Mouse (Mus musculus) heart, embryonic 11.5 days (tissue): ENCODE results near the gene Ptprk. TPM values are rescaled to one million over a fixed set of nuclear protein-coding genes. Genes with fewer than 3 reads are reported as not detected.
A peak's percentile ranks its signal among the peaks of the same experiment; 100 is the strongest.

ENCODE experiments used
- ATAC-seq: fragments of 200-750 bp; cut with Nextera tagmentation; replicated peaks from 2 replicates; pipeline ENCODE4 v1.8.0; 2017; ENCODE audit warnings: moderate library complexity; ENCODE audit not compliant: insufficient number of reproducible peaks, low FRiP score, low TSS enrichment
- H3K27ac ChIP-seq: fragments of 300-500 bp; sonication (generic); 2 replicates; pipeline ENCODE4 v1.5.1; 2014; ENCODE audit warnings: mild to moderate bottlenecking, low read depth, low read length
- H3K27me3 ChIP-seq: fragments of 300-500 bp; sonication (generic); 2 replicates; pipeline ENCODE4 v1.6.1; 2014; ENCODE audit warnings: mild to moderate bottlenecking, low read length, mixed read lengths; ENCODE audit not compliant: control insufficient read depth, insufficient read depth
- H3K36me3 ChIP-seq: fragments of 300-500 bp; sonication (generic); 2 replicates; pipeline ENCODE4 v1.6.1; 2014; ENCODE audit warnings: mild to moderate bottlenecking, low read length, moderate library complexity, mixed read lengths; ENCODE audit not compliant: control insufficient read depth, insufficient read depth
- H3K4me1 ChIP-seq: fragments of 300-500 bp; sonication (generic); 2 replicates; pipeline ENCODE4 v1.6.1; 2014; ENCODE audit warnings: low read length; ENCODE audit not compliant: control insufficient read depth, insufficient read depth
- H3K4me2 ChIP-seq: fragments of 300-500 bp; sonication (generic); 2 replicates; pipeline ENCODE4 v1.6.1; 2014; ENCODE audit warnings: mild to moderate bottlenecking, moderate library complexity
- H3K4me3 ChIP-seq: fragments of 300-500 bp; sonication (generic); 2 replicates; pipeline ENCODE4 v1.5.1; 2014; ENCODE audit warnings: low read depth, low read length
- H3K9ac ChIP-seq: fragments of 300-500 bp; sonication (generic); 2 replicates; pipeline ENCODE4 v1.6.1; 2014; ENCODE audit warnings: mild to moderate bottlenecking, low read depth, low read length, moderate library complexity
- H3K9me3 ChIP-seq: fragments of 300-500 bp; sonication (generic); replicated peaks from 2 replicates; pipeline ENCODE4 v1.6.1; 2016; ENCODE audit warnings: low read length; ENCODE audit not compliant: control insufficient read depth
- WGBS: fragments of 180-500 bp; shearing (Covaris S2); extraction: QIAGEN DNeasy Blood & Tissue Kit; methylation state at CpG from one replicate; pipeline ENCODE4 v1.1.7; 2014; ENCODE audit not compliant: insufficient replicate concordance; 5-methylcytosine and 5-hydroxymethylcytosine counted together
- polyA plus RNA-seq: library from polyadenylated mRNA; unstranded; fragments of >200 nt; fragmentation: Nextera tagmentation; extraction: Ambion mirVana; gene quantifications from 2 replicates; pipeline ENCODE4 v1.2.1, GENCODE M21; 2014

Ptprk gene
- polyA plus RNA-seq, 1 experiment from 2014 or later: 42.1 TPM

GRCm38 (mm10) chr10:28414823-28415222 is 340.2 kb downstream of the Ptprk start:
- Histone ChIP-seq H3K9ac (no peak overlapping the region), H3K27me3 (no peaks in the 10 kb centered on the region), H3K4me1 (no peaks in the 10 kb centered on the region), H3K4me3 (no peak overlapping the region), H3K36me3 (no peaks in the 10 kb centered on the region), H3K27ac (no peak overlapping the region), H3K4me2 (no peak overlapping the region), H3K9me3 (no peaks in the 10 kb centered on the region)
- ATAC-seq: 0 out of 2 replicates have a peak, but pooled peaks have one; percentile 35
- 57% methylated on average over 4 of the region's 4 CpGs for WGBS

DNA sequence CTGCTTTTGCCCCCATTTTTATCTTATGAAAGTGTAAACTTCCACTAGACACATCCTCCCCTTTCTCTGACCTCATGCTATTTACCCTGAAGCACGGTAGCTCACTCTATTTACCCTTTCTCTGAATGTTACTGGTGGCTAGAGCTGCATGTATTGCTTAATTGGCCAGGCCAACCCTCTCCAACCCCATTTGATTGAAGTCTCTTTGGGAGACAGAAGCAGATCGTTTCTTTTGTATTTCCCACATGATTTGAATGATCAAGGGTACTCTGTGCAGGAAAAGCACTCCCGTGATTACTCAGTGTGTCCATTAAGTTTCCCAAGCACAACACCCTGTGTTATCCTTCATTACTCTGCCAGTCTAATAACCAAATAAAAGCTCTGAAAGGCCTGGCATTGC is 348.0 kb downstream of the Ptprk start:
- Histone ChIP-seq H3K36me3 (no peaks in the 10 kb centered on the region), H3K27me3 (no peaks in the 10 kb centered on the region), H3K27ac (no peak overlapping the region), H3K9me3 (no peaks in the 10 kb centered on the region), H3K4me3 (no peak overlapping the region), H3K4me1 (no peaks in the 10 kb centered on the region), H3K9ac (no peak overlapping the region), H3K4me2 (no peak overlapping the region)
- WGBS: 72% methylated on average over 3 of the region's 3 CpGs
- no peak for ATAC-seq

GRCm38 (mm10) chr10:28425371-28425770 is 350.8 kb downstream of the Ptprk start:
- no peak for ATAC-seq
- Histone ChIP-seq H3K36me3 (no peaks in the 10 kb centered on the region), H3K27ac (no peak overlapping the region), H3K9me3 (no peaks in the 10 kb centered on the region), H3K27me3 (no peaks in the 10 kb centered on the region), H3K4me1 (no peaks in the 10 kb centered on the region), H3K9ac (no peak overlapping the region), H3K4me3 (no peak overlapping the region), H3K4me2 (no peak overlapping the region)

- no peak for ATAC-seq
- Histone ChIP-seq H3K4me3 (no peak overlapping the region), H3K4me2 (no peak overlapping the region), H3K9ac (no peak overlapping the region), H3K9me3 (no peaks in the 10 kb centered on the region), H3K27ac (no peak overlapping the region), H3K36me3 (no peaks in the 10 kb centered on the region), H3K27me3 (no peaks in the 10 kb centered on the region), H3K4me1 (no peaks in the 10 kb centered on the region)
- 80% methylated on average over 1 of the region's 1 CpGs for WGBS
These were observed 361.5 kb downstream of the Ptprk start for GRCm38 (mm10) chr10:28436084-28436483.

DNA sequence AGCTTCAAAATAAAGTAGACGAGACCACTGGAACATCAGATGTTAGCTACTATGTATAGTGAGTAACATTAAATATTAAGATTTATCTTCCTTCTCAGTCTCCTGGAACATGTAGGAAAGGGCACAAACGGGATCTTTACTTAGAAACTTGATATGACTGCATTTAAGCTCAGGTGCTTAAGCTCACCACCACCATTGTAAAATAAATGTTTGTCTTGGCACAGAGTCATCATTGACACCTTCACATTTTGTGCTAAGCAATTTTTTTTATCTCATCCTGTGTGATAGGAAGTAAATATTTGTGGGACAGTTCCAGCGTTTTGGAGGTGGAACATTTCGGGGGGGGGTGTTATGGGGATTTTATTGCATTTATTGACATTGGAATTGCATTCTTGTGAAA is 375.2 kb downstream of the Ptprk start:
- H3K9me3 ChIP-seq: no peaks in the 10 kb centered on the region
- 62% methylated on average over 4 of the region's 4 CpGs for WGBS
- H3K27me3 ChIP-seq: no peaks in the 10 kb centered on the region
- H3K4me1 ChIP-seq: no peaks in the 10 kb centered on the region
- H3K9ac ChIP-seq: no peak overlapping the region
- H3K36me3 ChIP-seq: no peaks in the 10 kb centered on the region
- ATAC-seq: no peak
- no peak overlapping the region for H3K4me2 ChIP-seq
- no peak overlapping the region for H3K27ac ChIP-seq
- no peak overlapping the region for H3K4me3 ChIP-seq

GRCm38 (mm10) chr10:28450642-28451041 is 376.0 kb downstream of the Ptprk start:
- Histone ChIP-seq H3K4me2 (no peak overlapping the region), H3K27ac (no peak overlapping the region), H3K4me1 (no peaks in the 10 kb centered on the region), H3K36me3 (no peaks in the 10 kb centered on the region), H3K4me3 (no peak overlapping the region), H3K9ac (no peak overlapping the region), H3K9me3 (no peaks in the 10 kb centered on the region), H3K27me3 (no peaks in the 10 kb centered on the region)
- WGBS: 79% methylated on average over 1 of the region's 1 CpGs
- ATAC-seq: no peak

GRCm38 (mm10) chr10:28458027-28458426 is 383.4 kb downstream of the Ptprk start:
- Histone ChIP-seq H3K27me3 (no peaks in the 10 kb centered on the region), H3K9ac (no peak overlapping the region), H3K36me3 (no peaks in the 10 kb centered on the region), H3K9me3 (no peaks in the 10 kb centered on the region), H3K4me1 (no peaks in the 10 kb centered on the region), H3K4me3 (no peak overlapping the region), H3K4me2 (no peak overlapping the region), H3K27ac (no peak overlapping the region)
- WGBS: 61% methylated on average over 1 of the region's 1 CpGs
- no peak for ATAC-seq

- H3K9ac ChIP-seq: no peak overlapping the region
- H3K4me3 ChIP-seq: no peak overlapping the region
- H3K9me3 ChIP-seq: no peaks in the 10 kb centered on the region
- ATAC-seq: no peak
- no peaks in the 10 kb centered on the region for H3K4me1 ChIP-seq
- H3K4me2 ChIP-seq: no peak overlapping the region
- 79% methylated on average over 1 of the region's 1 CpGs for WGBS
- no peak overlapping the region for H3K27ac ChIP-seq
- no peaks in the 10 kb centered on the region for H3K36me3 ChIP-seq
- no peaks in the 10 kb centered on the region for H3K27me3 ChIP-seq
These were observed 385.3 kb downstream of the Ptprk start for GRCm38 (mm10) chr10:28459963-28460362.

DNA sequence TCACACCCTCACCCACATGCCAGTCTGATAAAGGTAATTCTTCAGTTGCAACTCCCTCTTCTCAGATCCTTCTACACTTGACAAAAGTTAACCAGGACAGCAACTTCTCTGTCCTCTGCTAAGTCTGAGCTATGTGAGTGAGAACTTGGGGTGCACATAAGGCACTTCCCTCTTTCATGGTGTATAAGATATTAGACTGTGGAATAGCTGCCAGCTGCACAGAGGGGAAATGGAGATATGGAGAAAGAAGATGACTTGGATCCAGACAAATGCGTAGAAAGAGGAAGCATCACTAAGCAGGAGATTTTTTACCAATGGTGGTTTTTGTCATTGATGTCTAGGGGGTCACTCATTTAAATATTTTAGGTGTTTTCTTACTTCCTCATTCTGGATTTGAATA is 389.1 kb downstream of the Ptprk start:
- Histone ChIP-seq H3K4me1 (no peaks in the 10 kb centered on the region), H3K27me3 (no peaks in the 10 kb centered on the region), H3K27ac (no peak overlapping the region), H3K4me3 (no peak overlapping the region), H3K4me2 (no peak overlapping the region), H3K9me3 (no peaks in the 10 kb centered on the region), H3K36me3 (no peaks in the 10 kb centered on the region), H3K9ac (no peak overlapping the region)
- 87% methylated on average over 1 of the region's 1 CpGs for WGBS
- ATAC-seq: no peak
